Mouse (Mus musculus): ENCODE data around the gene Dnajb7.

Gene Dnajb7

GRCm38 (mm10) chr15:81364271-81364670 lies 43.8 kb downstream of the Dnajb7 start:
- DNase-seq: no peak

GRCm38 (mm10) chr15:81362501-81362900 lies 45.6 kb downstream of the Dnajb7 start:
- DNase-seq: no peak

DNA sequence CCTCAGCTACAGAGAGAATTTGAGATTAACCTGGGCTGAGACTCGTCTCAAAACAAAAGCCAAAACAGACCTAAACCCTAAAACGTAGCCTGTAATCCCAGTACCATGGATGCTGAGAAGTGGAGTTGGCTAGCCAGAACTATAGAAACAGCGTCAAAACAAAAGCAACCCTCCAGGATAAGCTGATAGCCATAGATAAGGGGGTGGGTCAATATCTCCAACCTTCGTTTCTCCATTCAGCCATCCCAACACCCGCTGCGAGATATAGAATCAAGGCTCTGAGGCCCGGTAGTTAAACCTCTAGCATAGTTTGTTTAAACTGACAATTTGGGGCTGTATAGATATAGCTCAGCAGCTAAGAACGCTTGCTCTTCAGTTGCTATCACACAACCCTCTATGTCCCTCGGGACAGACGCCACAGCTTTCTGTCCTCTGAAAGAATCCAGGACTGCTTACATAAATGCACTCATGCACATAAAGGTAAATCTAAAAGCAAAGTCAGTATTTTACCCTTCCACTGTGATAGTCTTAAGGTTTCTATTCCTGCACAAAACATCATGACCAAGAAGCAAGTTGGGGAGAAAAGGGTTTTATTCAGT lies 46.6 kb downstream of the Dnajb7 start:
- DNase-seq: no peak

DNA sequence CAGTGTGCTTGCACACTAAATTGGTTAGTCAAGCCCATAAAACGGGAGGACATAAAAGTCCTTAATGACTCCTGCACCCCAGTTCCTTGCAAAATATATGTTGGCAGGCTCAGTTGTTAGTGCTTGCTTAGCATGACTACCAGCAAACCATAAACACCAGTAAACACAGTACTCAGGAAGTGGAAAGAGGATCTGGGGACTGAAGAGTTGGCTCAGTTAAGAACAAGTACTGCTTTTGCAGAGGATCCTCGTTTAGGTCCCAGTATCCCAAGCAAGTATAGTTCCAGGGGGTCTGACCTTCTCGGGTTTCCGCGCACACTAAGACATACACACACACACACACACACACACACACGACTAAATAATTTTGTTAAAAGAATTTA lies 47.1 kb downstream of the Dnajb7 start:
- DNase-seq: no peak

- DNase-seq: peak; percentile 98
Observed at GRCm38 (mm10) chr15:81360345-81361021, 47.6 kb downstream of the Dnajb7 start, which contains the start of gene Slc25a17. Slc25a17 (minus strand) TSS chr15:81360812.

- DNase-seq: no peak
Observed at GRCm38 (mm10) chr15:81359421-81359820, 48.7 kb downstream of the Dnajb7 start.

DNA sequence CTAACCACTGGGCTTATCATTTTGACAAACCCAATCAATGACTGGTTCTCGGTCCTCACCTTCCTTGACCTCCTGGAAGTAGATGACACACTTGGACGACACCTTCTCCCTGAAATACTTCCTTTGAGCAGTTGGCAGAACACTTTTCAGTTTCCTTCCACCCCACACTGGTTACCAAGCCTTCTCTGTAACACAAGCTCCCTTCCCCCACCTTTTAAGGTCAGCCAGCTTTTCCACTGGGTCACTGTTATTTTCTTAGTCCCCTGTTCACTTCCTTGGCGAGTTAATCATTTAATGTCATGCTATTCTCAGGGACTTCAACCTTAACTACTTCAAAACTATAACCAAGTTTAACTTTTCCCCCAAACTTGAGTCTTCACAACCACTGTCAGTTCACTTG lies 49.2 kb downstream of the Dnajb7 start:
- no peak for DNase-seq

DNA sequence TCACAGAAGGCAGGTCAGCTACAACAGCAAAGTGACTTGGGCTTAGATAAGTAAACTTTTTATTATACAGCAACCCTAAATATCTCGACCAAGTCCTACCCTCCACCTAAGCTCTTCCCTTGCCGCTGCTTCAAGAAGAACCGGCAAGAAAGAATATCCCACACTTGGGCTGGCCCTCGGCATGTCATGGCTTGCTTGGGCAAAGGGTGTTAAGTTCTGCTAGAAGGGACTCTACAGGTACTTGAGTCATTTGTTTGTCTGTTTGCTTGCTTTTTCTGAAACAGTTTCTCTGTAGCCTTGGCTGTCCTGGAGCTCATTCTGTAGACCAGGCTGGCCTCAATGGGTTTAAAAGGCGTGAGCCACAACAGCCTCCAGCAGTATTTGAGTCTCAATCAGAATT lies 51.2 kb downstream of the Dnajb7 start:
- no peak for DNase-seq
